Mouse (Mus musculus) spleen, postnatal 10 days (tissue): ENCODE measurements around the gene Orai3.

Experiments used
- DNase-seq, 2 experiments: peaks; one replicate each; pipeline ENCODE4 v3.0.0; 2021 to 2022; ENCODE audit warnings: low spot score in 2 of 2

Orai3 gene

GRCm38 (mm10) chr7:127798591-127798990, 29.0 kb downstream of the Orai3 start:
- DNase-seq: no peak

DNA sequence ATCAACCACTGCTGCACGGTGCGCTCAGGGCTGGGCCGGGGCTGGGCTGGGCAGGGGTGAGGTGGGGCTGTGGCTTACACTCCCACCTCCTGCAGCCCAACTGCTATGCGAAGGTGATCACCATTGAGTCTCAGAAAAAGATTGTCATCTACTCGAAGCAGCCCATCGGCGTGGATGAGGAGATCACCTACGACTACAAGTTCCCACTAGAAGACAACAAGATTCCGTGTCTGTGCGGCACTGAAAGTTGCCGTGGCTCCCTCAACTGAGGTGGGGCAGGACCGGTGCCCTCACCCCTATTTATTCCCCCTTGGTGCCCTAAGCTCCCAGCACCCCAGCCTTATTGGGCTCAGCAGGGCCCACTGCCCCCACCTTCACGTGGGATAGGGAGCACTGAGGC, 29.6 kb downstream of the Orai3 start:
- DNase-seq: no peak

DNA sequence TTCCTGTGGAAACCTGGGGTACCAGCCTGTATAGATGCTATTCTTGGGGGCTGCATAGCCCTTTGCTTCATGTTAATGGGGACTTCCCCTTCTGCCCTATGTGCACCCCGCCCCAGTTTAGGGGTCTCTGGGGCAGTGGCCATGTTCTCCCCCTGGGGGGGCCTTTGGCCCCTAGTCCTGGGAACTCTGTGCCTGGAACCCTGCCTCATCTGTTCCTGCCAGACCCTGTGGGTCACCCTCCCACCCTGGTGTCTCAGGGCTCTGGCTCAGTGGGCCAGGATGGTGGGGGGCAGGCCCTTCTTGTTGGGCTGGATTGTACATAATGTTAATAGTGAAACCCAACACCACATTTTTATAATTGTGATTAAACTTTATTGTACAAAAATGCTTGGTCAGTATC, 30.1 kb downstream of the Orai3 start:
- no peak for DNase-seq

- DNase-seq: peak; percentile 74 to 88
Measured at GRCm38 (mm10) chr7:127800435-127801009, 30.9 kb downstream of the Orai3 start, which contains the start of gene Hsd3b7. Gene Hsd3b7 (plus strand): TSS chr7:127800604.

DNA sequence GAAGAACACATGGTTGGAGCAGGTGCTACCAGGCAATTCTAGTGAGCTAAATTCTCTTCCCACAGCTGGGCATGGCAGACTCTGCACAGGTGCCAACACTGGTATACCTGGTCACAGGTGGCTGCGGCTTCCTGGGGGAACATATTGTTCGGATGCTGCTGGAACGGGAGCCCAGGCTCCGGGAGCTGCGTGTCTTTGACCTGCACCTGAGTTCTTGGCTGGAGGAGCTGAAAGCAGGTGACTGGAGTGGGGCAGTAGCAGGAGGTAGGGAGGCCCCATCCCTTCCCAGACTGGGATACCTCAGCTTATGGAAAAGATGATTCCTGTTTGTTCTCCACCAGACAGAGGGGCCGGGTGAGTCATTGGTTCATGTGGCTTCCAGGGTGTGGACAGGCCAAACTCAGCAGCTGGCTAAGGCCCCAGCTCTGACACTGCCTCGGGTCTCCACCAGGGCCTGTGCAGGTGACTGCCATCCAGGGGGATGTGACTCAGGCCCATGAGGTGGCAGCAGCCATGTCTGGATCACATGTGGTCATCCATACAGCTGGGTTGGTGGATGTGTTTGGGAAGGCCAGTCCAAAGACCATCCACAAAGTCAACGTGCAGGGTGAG, 31.5 kb downstream of the Orai3 start:
- no peak for DNase-seq

GRCm38 (mm10) chr7:127802313-127802712, 32.7 kb downstream of the Orai3 start:
- no peak for DNase-seq

- DNase-seq: no peak
Measured at GRCm38 (mm10) chr7:127808821-127809220, 39.2 kb downstream of the Orai3 start.

GRCm38 (mm10) chr7:127809846-127810245, 40.2 kb downstream of the Orai3 start:
- DNase-seq: no peak

DNA sequence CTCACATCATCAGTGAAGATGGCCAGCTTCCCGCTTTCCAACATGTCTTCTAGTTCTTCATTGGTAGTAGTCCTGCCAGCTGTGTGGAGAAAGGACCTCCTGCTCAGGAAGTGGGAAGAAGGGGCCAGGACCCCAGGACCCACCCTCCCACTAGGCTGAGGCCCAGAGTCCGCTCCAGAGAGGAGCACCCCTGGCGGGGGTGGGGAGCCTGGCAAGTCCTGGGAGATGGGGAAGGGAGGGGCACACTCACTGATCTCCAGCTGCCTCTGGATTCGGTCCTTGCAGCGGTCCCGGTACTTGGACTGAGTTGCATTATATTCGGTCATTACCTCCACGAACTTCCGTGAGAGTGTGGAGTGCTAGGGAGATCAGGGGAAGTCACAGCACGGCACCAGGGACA, 41.0 kb downstream of the Orai3 start:
- DNase-seq: no peak

GRCm38 (mm10) chr7:127811240-127811639, 41.6 kb downstream of the Orai3 start:
- no peak for DNase-seq

DNA sequence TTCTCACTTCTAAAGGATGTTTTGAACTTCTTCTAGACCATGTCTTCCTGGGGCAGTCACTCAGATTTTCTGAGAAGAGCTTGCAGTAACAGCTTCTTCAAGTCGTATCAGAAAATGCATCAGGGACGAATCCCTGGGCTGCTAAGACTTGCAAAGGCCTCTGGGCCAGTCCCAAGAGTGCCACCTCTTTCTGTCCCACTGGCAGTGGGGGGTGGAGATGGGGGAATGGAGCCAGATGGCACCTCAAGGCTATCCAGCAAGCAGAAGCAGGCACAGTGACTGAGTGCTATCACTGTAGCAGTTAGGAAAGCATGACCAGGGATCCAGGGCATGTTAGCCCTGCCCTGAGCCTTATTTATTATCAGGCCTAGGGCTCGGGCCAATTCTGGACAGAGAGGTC, 42.7 kb downstream of the Orai3 start:
- no peak for DNase-seq

GRCm38 (mm10) chr7:127813821-127814220, 44.2 kb downstream of the Orai3 start:
- no peak for DNase-seq

- DNase-seq: no peak
Measured at GRCm38 (mm10) chr7:127814241-127814921, 44.8 kb downstream of the Orai3 start.

- no peak for DNase-seq
Measured at GRCm38 (mm10) chr7:127815116-127815665, 45.6 kb downstream of the Orai3 start.

DNA sequence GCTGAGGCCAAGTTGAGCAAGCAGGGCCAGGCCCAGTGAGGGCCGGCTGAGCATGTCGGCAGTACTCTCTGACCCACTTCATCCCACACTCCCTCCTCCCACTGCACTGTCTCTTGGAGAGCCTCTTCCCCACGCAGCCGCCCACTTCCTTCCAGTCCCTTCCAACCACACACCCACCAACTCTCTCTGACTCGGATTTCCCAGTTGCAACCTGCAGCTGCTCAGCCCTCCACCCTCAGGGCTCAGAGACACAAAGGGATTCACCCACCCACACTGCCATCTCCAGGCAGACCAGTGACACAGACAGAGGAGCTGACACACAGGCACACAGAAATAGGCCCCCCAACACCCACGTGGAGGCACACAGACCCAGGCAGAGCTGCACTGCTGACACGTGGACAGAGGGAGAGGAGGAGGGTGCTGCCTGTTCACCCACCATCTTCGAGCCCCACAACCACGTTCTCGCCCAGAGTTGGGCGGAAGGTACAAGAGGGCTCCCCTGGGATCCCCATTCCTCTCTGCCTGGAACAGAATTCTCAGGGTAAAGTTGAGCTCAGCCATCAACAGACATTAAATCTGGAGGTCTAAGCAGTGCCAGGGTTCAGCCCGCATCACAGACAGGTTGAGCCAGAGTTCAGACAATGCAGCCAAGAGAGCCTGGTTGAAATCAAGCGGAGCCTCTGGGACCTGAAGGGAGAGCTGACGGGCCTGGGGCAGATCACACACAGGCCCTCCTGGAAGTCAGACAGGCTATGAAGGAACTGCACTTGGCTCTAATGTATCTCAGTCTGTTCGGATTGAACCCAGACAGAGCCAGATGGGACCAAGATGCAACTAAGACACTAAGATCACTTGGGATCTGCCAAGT, 46.6 kb downstream of the Orai3 start:
- no peak for DNase-seq

DNA sequence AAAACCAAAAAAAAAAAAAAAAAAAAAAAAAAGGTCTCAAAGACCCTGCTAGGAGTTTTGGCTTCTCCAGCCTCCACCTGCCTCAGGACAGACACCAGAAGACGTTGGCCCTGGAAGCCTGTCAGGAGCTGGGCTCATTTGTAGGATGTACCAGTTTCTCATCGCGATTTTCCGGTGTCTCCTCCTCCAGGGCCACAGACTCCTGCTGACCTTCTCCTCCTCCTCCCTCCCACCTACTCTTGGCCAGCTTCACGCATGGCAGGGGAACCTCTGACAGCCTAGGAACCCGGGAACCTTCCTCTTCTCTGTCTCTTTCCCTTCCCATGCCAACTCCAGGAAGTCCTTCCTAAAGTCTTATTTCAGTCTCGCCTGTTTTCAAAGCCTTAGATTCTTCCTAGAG, 47.4 kb downstream of the Orai3 start:
- no peak for DNase-seq

DNA sequence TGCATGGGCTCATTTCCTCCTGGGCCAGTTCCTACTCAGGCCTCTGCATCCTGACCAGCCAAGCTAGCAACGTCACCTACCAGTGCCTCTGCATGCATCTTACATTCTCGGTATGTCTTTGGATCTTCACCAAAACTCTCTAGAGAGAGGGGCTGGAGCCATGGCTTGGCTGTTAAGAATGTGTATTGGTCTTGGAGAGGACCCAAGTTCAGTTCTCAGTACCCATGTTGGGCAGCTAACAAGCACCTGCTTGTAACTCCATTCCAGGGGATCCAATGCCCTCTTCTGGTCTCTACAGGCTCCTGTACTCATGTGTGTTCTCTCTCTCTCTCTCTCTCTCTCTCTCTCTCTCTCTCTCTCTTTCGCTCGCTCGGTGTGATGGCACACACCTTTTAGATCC, 48.2 kb downstream of the Orai3 start:
- no peak for DNase-seq

DNA sequence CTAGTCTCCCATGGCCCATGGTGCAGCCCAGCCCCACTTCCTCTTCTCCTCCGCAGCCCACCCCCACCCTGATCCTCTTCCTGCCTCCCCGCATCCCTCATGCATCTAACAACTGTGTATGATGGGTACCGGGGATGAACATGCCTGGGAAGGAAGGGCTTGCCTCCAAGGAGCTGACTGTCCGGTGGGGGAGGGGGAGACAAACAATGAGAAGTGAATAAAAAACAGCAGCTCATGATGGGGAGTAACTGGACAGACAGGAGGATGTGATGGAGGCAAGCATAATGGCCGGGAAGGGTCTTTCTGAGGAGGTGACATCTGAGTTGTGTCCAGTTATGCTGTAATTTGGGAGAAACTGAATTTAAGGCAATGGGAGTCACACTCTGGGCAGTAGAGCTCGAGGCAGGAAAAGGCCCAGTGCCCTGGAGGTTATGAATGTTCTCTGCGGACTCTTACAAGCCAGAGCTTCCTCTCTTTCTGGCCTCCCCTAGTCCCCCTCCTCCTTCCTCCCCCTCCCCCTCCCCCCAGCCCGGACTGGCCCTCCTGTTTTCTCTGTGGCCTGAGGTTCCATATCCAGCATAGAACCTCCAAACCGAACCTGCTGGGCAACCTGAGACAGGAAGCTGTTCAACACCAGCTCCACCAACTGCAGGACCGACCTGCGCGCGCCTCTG, 51.4 kb downstream of the Orai3 start:
- DNase-seq: no peak

- no peak for DNase-seq
Measured at GRCm38 (mm10) chr7:127822494-127822893, 52.9 kb downstream of the Orai3 start.

GRCm38 (mm10) chr7:127823236-127824171, 53.9 kb downstream of the Orai3 start:
- no peak for DNase-seq
